Mouse (Mus musculus): ENCODE data around the gene Meis2.

Meis2 gene

DNA sequence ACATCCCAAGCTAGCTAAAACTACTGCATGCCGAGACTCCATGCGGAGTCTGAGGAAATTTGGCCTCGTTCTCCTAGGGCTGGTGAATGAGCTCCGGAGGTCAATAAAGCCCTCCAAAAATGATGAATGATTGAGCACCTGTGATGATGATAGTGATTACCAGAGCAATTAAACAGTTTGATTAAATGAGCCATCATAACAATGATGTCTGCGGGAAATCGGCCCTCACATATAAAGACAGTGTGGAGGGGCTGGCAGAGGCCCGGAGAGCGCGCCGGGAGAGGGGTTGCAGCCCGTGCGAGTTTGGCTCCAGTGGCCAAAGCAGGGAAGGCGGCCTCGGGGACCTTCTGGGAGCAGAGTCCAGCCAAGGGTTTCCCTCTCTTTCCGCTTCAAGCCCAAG, 2.1 kb upstream of the Meis2 start:
- no peak for DNase-seq (ENCODE audit: low spot score)

DNA sequence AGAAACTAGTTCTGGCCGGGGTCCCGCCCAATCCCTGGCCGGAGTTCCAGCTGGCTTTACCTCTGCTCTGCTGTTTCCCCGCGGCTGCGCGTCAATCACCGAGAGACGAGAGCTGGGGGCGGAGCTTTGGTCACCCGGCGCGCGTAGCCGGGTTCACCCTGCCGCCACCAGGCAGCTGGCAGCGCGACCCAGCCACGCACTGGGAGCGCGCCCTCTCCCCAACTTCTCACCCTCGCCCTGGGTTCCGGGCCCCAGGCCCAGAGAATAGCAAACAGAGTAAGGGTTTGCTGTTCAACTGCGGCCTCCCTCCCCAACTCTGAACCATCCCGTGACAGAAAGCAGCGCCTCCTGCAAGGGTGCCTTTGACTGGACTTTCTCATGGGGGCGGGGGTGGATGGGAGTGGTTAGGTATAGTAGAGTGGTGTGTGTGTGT, 1.4 kb upstream of the Meis2 start:
- peak; percentile 98 for DNase-seq (ENCODE audit: low spot score)

DNA sequence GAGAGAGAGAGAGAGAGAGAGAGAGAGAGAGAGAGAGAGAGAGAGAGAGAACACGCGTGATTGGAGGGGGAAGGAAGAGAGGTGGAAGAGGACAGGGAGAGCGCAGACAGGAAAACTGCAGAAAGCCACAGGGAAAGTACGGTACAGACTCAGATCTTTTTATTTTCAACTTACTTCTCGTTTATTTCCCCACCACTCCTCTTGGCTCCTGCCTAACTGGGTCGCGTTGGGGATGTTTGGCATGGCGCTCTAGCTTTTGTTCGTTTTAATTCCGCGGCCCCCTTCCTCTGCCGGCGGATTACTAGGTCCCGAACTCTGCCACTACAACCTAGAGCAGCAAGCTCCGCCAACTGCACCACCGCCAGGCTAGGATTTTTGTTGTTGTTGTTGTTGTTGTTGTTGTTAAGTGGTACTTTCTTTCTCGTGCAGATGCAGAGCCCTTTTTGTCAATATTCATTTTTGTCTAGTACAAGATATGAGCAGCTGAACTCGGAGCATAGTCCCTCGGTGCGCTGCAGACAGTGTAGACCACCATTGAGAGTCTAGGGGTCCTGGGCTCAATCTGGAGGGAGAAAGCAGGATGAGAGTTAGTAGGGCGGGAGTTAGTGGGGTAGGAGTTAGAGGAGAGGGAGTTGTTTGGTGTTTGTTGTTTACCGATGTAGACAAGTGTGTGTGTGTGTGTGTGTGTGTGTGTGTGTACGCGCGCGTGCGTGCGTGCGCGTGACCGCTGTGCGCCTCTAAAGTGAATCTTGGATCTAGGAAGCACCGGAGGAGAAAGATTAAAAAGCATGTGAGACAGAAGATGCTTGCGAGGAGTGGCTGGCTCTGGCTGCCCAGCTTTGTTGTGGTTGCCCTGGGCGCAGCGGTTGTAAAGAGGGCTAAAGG, 660 bp upstream of the Meis2 start:
- peak; percentile 79 for DNase-seq (ENCODE audit: low spot score)

DNA sequence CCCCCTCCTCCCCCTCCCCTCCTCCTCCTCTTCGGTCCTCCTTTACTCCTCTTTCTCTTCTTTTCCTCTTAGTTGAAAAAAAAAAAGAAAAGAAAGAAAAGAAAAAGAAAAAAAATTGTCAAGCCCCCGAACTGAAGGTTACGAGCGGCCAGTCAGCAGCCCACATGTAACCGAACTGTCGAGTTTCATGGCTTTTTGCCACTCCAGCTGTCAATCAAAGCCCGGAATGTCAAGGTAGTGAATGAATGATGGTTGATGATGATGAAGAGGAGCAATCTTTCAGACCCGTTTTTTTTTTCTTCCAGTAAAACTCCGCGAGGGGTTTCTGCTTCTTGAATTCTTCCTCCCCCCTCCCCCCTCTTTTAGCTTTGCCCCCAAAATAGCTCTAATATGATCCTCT, 582 bp downstream of the Meis2 start:
- peak; percentile 84 for DNase-seq (ENCODE audit: low spot score)

DNA sequence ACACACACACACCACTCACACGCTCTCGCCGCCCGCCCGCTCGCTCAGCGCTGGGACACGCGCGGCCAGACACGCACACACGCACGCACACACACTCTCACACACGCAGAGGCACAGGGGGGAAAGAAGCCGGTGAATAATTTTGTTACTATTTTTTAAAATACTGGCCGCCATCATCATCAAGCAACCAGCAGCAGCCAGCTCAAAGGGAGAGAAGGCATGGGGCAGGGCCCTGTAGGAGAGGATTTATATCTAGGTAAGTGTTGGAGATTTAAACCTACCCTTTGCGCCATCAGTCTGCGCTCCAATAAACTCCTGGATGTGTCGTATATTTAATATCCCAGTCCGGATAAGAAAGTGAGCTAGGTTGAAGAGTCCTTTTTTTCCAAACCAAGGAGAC, 1.1 kb downstream of the Meis2 start:
- peak; percentile 71 for DNase-seq (ENCODE audit: low spot score)

DNA sequence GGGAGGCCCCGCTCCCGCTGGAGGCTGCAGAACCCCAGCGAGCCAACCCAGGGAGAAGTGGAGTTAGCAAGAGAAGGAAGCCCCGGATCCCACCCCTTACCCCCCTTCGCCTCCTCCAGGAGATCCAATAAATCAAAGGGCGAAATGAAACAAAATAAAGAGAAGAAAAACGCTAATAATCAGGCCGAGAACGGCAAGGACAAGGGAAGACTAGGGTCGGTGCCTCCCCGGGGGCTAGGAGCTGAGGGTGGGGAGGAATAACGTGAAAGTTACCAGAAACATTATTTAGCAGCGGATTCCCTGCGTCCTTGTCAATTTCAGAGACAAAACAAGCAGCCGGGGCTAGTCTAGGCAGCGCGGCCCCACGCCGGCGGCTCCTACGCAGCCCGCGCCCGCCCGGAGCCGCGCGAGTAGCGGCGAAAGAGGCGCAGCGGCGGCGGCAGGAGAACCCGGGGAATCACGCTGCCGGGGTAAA, 1.8 kb downstream of the Meis2 start:
- DNase-seq (ENCODE audit: low spot score), result peak; percentile 68

DNA sequence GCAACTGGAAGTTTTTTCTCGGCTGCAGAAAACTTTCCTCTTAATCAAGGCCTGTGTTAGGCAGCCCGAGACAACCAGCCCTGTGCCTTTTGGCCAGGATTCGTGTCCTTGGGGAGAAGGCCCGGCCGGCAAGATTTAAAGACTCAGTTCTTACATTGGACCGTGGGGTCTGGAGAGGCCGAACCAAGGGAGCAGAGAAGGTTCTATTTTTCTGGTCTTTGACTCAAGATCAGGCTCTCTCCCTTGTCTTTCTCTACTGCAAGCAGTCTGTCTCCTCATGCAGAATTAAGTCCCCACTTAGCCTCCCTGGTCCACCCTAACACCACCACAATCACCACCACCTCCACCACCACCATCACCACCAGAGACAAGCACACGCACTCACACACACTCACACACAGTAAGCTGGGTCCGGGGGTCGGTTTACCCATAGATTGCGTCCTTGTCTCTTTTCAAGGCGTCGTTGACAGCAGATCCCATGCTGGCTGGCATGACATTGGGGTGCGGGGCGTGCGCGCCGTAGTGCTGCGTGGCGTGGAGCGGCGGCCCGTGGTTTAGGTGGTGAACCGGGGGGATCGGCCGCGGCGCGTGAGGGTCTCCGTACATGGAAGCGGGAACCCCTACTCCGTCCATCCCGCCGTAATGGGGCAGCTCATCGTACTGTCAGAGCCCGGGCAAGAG, 2.7 kb downstream of the Meis2 start:
- DNase-seq (ENCODE audit: low spot score), result peak; percentile 87

DNA sequence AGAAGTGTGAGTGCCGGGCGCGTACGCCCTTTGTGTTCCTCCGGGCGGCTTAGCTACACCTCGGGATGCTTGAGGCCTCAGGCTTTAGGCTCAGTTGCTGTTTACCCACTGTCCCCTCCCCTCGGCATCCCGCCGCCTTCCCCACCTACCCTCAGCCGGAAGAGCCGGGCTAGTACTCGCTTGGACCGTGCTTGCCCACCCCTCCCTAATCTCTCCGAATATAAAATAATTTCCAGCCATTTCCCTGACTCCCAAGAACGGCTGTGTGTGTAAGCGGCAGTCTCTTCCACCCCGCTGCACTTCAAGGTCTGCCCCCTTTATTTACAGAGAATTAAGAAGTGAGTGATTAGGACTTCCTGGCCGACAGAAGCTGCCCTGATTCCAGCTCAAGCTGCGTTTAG, 3.4 kb downstream of the Meis2 start:
- no peak for DNase-seq (ENCODE audit: low spot score)

DNA sequence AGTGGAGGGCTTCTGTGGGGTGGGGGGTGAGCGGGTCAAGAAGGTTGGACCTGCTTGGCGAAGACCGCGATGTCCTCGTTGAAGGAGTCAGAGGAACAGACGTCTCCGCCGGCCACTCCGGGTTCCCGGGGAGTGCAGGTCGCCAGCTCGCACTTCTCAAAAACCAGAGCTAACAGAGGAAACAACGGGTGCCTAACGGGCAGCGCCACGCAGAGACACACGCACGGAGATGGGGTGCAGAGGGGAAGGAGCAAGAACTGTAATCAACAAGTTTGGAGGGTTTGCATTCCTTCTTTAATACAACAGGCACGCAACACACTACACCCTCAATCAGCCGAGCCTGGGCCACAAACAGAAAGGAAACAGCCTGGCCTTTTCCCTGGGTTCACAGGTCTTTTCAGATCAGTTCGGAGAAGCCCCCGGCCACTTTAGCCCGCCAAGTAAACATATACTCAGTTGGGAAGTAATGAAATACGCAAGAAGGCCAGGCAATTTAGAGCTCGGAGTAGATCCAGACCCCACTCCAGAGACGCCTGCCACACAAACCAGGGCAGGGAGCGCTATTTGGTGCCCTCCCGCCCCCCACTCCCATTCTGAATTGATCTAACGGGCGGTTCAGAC, 4.1 kb downstream of the Meis2 start:
- DNase-seq (ENCODE audit: low spot score), result peak; percentile 76

DNA sequence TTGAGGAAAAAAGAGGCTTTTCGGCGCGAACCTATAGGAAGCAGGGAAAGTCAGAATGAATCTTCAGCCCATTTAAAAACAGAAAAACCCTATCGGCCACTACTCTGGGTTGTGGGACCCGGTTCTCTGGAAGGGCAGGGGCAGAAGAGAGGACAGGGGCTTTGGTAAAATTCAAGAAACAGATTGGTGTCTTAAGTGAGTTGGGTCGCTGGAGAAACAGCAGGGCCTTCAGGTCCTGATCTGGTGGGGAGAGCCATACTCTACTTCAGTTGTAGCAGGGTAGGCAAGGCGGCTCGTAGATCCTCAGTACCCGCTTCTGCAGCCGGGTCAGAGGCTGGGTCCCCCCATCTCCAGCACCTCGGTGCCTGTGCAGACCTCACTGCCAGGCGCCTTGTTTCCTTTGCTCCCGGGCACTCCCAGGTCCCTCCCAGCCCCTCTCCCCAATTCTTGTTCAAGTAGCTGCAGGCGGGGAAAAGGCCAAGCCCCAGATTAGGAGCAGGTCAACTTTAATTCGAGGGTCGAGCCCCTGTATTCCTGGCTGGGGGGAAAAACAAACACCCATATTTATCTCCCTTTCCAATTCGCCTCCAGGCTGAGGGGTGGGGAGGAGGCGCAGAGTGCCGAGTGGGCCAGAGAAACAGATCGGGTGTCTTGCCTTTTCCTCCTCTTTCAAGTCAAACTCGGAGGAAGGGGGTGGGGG, 4.8 kb downstream of the Meis2 start:
- DNase-seq (ENCODE audit: low spot score), result peak; percentile 70

DNA sequence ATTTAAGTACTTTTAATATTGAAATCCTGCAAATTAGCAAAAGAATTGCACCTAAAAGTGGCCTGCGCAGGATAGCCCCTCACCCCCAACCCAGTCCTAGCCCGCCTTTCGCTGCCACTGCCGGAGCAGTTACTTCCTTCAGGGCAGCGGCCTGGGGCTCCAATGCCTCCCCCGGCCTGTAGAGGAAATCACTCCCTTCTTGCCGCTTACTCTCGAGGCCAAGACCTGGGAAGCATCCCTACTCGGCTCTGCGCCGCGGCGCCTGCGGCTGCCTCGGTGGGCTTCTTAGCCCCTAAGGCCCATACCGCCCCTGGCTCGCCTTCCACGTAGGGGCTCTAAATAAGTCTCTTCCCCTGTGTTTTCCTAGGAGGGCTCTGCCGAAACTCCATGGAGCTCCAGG, 5.4 kb downstream of the Meis2 start:
- no peak for DNase-seq (ENCODE audit: low spot score)

DNA sequence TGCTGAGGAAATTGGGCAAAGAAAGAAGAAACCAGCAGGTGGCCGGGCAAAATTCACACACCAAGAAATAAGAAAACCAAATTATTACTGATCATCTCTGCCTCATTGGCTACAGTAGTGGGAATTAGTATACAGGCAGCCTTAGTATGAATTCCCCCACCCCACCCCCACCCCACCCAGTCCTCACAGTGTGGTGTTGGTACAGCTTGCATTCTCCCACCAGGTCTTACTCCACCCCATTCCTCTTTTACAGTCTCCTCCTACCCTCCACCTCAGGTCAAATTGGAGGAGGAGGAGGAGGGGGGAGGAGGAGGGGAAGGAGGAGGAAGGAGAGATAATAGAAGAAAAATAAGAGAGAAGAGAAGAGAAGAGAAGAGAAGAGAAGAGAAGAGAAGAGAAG, 6.0 kb downstream of the Meis2 start:
- DNase-seq (ENCODE audit: low spot score), result peak; percentile 44

DNA sequence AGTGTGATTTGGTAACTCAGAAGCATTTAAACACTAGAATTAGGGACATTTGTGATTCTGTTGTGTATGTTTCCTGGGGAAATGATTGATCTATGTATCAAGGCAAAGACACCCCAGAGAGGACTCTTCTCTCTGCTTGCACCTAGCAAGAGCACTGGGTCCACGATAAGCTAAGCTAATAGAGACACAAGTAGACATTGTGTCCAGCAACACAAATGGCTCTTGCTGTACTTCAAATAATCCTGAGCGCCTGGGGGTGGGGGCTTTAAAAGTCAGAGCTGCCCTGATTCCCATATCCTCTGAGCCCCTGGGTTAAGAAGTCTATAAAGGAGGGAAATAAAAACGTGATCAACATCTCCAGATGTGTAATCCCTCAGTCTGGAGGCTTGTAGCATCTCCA, 6.6 kb downstream of the Meis2 start:
- DNase-seq (ENCODE audit: low spot score), result no peak

DNA sequence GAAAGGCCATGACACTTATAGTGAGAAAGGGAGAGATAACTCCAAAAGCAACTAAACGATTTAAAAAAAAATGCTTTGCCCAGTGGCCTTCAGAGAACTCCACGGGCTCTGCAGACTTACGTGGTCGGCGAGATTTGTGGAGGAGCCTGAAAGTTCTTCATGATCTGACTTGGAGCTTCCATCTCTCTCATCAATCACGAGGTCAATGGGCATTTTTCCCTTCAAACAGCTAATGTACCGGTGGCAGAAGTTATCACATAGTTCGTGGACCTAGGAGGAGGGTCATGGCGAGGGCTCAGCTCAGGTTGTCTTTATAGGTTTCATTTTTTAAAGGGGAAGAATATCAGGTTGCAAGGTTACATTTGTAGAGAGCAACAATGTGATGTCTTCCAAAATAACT, 7.1 kb downstream of the Meis2 start:
- no peak for DNase-seq (ENCODE audit: low spot score)

DNA sequence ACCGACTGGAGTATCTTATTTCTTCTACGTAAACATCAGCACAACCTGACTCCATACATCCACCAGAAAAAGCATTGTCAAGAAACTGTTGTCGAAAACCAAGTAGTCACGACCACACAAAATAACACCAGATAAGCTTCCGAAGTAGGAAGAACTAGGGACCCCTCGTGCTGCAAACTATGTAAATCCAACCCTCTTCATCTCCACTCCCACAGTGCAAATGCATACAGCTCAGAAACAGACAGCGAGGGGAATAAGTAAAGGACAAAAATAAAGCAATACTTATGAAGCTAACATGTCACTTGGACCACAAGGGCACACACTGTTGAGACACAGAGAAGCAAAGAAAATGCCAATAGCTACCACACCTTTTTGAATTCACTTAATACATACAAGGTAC, 8.8 kb downstream of the Meis2 start:
- peak; percentile 54 for DNase-seq (ENCODE audit: low spot score)

DNA sequence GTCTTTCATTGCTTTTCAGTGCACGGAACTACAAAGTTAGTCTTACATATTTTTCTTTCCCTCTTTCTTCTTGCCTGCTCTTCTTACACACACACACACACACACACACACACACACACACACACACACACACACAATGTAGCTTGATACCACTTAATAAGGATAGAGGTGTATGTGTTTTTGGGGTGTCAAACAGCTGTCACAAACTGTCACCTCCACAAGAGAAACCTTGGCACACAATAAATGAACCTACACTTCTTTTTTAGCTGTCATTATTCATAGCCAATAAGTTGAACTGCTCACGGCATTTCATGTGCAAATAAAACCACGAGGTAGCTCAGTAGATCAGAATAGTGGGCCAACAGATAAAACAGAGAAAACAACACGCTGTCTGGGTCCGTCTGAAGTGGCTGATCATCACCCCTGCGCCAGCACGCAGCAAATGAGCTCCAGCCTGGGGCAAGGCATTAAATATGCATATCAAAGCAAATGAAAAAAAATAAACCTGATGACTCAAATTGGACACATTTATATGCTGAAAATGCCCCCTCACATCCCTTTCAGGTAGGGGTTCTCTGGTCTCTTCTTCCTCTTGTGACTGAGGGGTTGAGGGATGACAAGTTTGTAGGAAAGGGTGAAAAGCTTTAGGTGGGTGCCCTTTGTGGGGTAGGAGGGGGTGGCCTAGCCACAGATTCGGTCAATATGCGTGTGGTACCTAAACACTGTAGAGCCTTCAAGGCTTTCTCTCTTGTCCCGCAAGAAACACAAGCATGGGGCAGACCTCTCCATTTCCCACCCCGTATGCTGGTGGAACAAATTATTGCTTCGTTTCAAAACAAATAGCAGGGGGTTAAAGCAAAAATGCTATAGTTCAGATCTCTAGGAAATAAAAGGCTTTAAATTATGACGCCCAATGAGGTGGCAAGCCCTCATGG, 9.7 kb downstream of the Meis2 start:
- no peak for DNase-seq (ENCODE audit: low spot score)

DNA sequence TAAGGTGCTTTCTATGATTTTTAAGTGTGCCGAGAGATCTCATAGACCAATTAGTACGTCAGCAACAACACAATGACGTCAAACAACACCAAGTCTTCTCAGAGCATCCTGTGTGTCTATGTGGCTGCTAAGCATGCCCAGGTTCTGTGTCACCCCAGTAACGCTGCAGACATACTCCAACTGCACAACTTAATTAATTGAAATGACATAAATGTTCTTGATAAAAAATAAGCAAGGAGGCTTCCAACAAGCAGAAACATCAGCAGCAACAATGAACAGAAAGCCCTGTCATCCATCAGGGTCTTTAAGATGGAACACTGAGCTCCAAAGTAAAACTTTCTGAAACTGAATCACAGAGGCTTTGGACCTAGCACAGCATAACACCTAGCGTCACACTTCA, 11.7 kb downstream of the Meis2 start:
- peak; percentile 25 for DNase-seq (ENCODE audit: low spot score)

DNA sequence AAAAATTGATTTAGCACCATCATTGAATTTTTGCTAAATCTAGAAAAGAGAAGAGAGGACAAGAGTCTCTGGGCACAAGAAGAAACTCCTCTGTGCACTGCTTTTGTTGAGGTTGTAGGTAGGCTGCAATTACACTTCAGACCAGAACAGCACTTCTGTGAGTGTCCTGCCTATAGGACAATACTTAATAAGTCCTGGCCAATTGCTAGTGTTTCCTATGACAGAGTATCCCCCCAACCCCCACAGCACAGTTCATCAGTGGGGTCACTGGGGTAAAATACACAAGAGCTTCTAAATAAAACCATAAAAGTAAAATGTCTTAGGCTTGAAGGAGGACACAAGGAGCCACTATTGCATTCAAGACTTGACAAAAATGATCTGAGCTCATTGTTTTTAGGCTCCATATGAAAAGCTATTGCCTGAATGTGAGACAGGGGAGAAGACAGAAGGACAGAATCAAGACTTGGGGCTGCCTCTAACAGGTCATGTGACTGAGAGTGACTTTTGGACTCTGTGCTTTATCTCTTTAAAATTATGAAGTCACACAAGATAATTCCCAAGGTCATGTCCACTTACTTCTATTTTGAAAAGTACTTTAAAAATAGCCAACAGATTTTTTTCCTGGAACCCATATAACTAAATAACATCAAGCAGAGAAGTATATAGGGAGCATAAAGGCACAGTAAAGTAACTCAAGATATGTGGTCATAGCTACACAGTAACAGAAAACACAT, 12.8 kb downstream of the Meis2 start:
- DNase-seq (ENCODE audit: low spot score), result peak; percentile 43

DNA sequence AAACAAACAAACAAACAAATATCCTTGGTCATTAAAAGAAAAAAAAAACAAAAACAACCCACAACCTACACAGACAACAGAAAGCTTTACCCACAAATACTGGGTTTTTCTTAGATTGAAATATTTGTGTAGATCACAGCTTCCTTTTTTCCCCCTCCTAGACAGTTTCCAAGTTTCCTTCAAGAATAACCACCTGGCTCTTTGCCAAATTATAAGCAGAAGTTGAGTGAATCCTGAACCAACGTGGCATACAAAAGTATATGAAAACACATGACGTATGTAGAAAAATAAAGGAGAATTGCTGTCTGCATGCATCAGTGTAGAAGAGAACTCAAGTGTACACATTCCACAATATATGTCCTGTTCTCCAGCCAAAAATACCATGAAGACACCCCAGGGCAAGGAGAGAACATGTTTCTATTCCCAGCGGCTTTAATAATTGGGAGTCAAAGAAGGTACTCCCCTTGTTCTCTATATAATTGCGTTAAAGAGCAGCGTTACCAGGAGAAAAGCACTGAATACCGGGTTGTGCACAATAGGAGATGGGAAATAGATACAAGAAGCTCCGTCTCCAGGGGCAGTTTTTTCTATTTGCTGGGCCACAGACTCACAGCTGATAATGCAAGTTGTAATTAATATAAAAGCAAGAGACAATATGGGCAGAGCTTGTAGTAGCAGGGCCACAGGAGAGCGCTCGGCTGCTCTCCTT, 13.6 kb downstream of the Meis2 start:
- peak; percentile 25 for DNase-seq (ENCODE audit: low spot score)

DNA sequence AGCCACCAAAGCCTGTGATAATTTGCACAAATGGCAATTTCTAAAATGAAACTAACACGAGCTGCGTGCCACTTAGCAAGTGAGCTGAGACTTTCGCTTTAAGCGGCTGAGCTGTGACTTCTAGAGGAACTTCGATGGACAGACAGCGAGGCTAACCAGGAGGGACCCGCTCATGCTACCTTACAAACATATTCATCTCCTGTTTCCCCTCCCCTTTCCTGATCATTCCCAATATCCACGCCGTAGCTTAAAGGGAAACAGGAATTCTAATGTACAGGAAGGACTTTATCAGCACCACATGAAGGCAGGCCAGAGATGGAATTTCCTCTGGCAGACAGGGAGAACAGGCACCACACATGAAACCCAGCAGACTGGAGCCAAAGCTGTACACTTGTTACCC, 15.9 kb downstream of the Meis2 start:
- peak; percentile 76 for DNase-seq (ENCODE audit: low spot score)

Measured in adipocyte (in vitro differentiated cells).